Mouse (Mus musculus) midbrain, embryonic 11.5 days (tissue): ENCODE measurements at regions not wholly inside any gene's neighbourhood (a gene's known extent, or its start where the extent isn't known, plus 50 kb on each side); places are given as distances from the start of the nearest gene placed in this dataset.

ENCODE experiments used
- ATAC-seq: fragments of 200-750 bp; cut with Nextera tagmentation; 2 replicates; pipeline ENCODE4 v1.8.0; 2017; ENCODE audit warnings: moderate TSS enrichment, moderate library complexity; ENCODE audit not compliant: low FRiP score
- DNase-seq: peaks from one replicate; pipeline ENCODE4 v3.0.0; 2015; ENCODE audit warnings: low spot score; ENCODE audit errors: missing footprints
- H3K27ac ChIP-seq: fragments of 300-500 bp; sonication (generic); 2 replicates; pipeline ENCODE4 v1.5.1; 2014; ENCODE audit warnings: low read depth, low read length
- H3K27me3 ChIP-seq: fragments of 300-500 bp; sonication (generic); 2 replicates; pipeline ENCODE4 v1.6.1; 2014; ENCODE audit warnings: mild to moderate bottlenecking, low read length, moderate library complexity, mixed read lengths; ENCODE audit not compliant: control insufficient read depth, insufficient read depth
- H3K36me3 ChIP-seq: fragments of 300-500 bp; sonication (generic); 2 replicates; pipeline ENCODE4 v1.6.1; 2014; ENCODE audit warnings: mild to moderate bottlenecking, low read length, moderate library complexity, mixed read lengths; ENCODE audit not compliant: control insufficient read depth, insufficient read depth
- H3K4me1 ChIP-seq: fragments of 300-500 bp; sonication (generic); 2 replicates; pipeline ENCODE4 v1.6.1; 2014; ENCODE audit warnings: low read length; ENCODE audit not compliant: control insufficient read depth, insufficient read depth
- H3K4me2 ChIP-seq: fragments of 300-500 bp; sonication (generic); 2 replicates; pipeline ENCODE4 v1.6.1; 2014; ENCODE audit warnings: mild to moderate bottlenecking, moderate library complexity
- H3K4me3 ChIP-seq: fragments of 300-500 bp; sonication (generic); 2 replicates; pipeline ENCODE4 v1.5.1; 2014; ENCODE audit warnings: low read depth, low read length
- H3K9ac ChIP-seq: fragments of 300-500 bp; sonication (generic); 2 replicates; pipeline ENCODE4 v1.6.1; 2014; ENCODE audit warnings: low read length
- H3K9me3 ChIP-seq: fragments of 300-500 bp; sonication (generic); 2 replicates; pipeline ENCODE4 v1.6.1; 2016; ENCODE audit warnings: low read length; ENCODE audit not compliant: control insufficient read depth
- whole genome bisulfite sequencing: fragments of 180-500 bp; shearing (Covaris S2); extraction: QIAGEN DNeasy Blood & Tissue Kit; methylation state at CpG from one replicate; pipeline ENCODE4 v1.1.7; 2014; 5-methylcytosine and 5-hydroxymethylcytosine counted together

DNA sequence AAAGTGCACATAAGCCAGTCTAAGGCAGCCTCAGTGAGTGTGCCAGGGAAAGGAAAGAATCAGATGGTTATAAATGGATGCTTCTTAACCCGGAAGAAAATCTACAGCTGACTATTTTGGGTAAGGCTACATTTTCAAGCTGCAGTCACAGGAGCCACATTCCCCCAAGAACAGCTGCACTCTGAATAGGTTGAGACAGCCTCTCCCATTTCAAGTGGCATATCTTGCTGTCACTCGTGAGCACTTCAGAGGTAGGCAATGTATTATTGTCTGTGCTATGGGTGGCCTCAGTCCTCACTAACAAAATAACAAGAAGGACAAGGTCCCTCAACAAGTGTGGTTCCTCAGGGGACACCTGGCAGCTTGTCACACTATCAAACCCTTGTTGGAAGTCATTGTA lies 568.1 kb downstream of the Adgrl2 start:
- no peak for ATAC-seq
- H3K27me3 ChIP-seq = no peaks in the 10 kb centered on the region
- peaks cover 3% of the 10 kb centered on the region; the same call in 1 of the 2 replicates for H3K4me1 ChIP-seq
- H3K9me3 ChIP-seq = no peaks in the 10 kb centered on the region
- WGBS = 74% methylated on average over 2 of the region's 2 CpGs
- no peak for DNase-seq
- no peaks in the 10 kb centered on the region for H3K36me3 ChIP-seq
- no peak overlapping the region for H3K9ac ChIP-seq
- no peak overlapping the region for H3K4me3 ChIP-seq
- no peak overlapping the region for H3K27ac ChIP-seq
- H3K4me2 ChIP-seq = no peak overlapping the region

DNA sequence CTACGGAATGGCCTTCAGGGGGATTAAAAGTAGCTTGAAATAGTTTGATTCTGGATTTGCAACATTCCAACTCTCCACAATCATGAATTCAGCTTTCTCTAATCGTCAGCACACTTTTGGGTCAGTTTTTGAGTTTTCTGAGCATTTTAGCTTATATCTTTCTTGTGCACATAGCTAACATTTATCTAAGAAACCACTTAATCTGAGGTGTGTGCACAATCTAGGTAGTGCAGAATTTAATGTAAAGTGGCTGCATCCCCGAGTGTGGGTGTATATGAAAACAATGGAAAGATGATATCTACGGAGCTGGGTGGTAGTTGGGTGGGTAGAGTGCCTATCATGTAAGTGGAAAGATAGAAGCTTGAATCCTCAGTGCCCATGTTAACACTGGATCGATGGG lies 570.1 kb downstream of the Adgrl2 start:
- 91% methylated on average over 5 of the region's 5 CpGs for WGBS
- Histone ChIP-seq H3K4me3 (no peak overlapping the region), H3K4me2 (no peak overlapping the region), H3K4me1 (peaks cover 3% of the 10 kb centered on the region; the same call in 1 of the 2 replicates), H3K27ac (no peak overlapping the region), H3K9ac (no peak overlapping the region), H3K9me3 (no peaks in the 10 kb centered on the region), H3K27me3 (no peaks in the 10 kb centered on the region), H3K36me3 (no peaks in the 10 kb centered on the region)
- DNase-seq = no peak
- ATAC-seq = no peak

DNA sequence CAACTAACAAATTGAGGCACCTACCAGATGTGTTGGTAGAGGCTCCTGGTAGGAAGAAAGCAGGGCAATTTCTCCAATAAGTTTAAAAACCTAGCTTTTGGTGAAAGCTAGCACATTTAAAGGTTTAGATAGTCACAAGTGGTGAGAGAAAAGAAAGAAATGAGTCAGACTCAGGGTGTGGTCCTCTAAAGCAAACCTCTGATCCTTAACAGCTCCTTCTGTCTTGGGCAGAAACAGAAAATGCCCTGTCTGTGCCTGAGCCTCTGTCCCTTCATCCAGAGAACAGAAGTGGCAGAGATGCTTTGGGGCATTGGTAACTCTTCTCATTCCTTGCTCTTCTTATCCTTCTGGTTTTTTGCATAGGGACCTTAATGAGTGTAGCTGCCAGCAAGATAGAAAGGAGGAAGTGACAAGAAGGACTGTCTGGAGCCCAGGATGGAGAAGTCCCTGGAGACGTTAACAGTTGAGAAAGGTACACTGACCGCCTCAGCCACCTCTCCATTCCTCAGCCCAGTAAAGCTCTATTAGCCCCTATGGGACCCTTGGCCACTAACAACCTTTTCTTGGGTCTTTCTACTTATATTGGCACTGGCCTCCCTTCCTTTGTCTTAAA lies 570.8 kb downstream of the Adgrl2 start:
- ATAC-seq (no peak), DNase-seq (no peak)
- H3K4me3 ChIP-seq = no peak overlapping the region
- no peak overlapping the region for H3K4me2 ChIP-seq
- H3K9me3 ChIP-seq = no peaks in the 10 kb centered on the region
- H3K9ac ChIP-seq = no peak overlapping the region
- no peaks in the 10 kb centered on the region for H3K27me3 ChIP-seq
- 85% methylated on average over 2 of the region's 2 CpGs for WGBS
- peaks cover 3% of the 10 kb centered on the region; the same call in 1 of the 2 replicates for H3K4me1 ChIP-seq
- H3K36me3 ChIP-seq = no peaks in the 10 kb centered on the region
- H3K27ac ChIP-seq = no peak overlapping the region

DNA sequence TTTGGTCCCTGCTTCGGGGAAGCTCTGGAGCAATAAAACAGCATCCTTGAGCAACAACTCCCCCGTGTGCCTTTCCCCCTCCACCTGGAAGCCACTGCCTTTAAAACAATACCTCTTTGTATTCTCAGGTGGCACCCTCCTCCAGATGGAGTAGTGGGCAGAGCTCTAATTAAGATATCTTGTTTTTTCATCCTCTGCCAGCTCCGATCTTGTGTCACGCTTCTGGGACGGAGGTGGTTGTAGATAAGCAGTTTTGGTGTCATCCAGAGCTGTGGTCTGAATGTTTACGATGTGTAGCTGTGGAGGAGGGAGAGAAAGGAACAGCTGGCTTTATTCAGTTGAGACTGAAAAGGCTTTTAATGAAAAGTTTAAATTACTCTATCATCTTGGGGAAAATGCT lies 572.3 kb downstream of the Adgrl2 start:
- H3K4me2 ChIP-seq = no peak overlapping the region
- WGBS = 26% methylated on average over 6 of the region's 6 CpGs
- peaks cover 3% of the 10 kb centered on the region; the same call in 1 of the 2 replicates for H3K4me1 ChIP-seq
- H3K9ac ChIP-seq = no peak overlapping the region
- H3K4me3 ChIP-seq = no peak overlapping the region
- H3K36me3 ChIP-seq = no peaks in the 10 kb centered on the region
- DNase-seq (no peak), ATAC-seq (no peak)
- no peak overlapping the region for H3K27ac ChIP-seq
- no peaks in the 10 kb centered on the region for H3K27me3 ChIP-seq
- no peaks in the 10 kb centered on the region for H3K9me3 ChIP-seq

DNA sequence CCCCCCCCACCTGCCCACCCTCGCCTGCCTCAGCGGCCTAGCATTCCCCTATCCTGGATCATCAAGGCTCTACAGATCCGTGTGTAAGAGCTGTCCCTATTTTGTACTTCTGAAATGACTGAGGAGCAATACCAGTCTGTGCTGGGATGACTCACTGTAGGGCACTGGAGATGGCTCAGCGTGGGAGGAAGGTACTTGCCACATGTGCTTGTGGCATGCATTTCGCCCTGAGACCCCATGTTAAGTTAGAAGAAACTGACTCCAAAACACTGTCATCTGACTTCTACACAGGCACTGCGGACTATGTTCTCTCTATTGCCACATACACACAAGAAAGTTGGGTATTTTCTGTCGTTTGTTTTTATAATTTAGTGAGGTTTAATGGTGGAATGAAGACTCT lies 574.9 kb downstream of the Adgrl2 start:
- no peak for ATAC-seq
- 83% methylated on average over 7 of the region's 7 CpGs for WGBS

DNA sequence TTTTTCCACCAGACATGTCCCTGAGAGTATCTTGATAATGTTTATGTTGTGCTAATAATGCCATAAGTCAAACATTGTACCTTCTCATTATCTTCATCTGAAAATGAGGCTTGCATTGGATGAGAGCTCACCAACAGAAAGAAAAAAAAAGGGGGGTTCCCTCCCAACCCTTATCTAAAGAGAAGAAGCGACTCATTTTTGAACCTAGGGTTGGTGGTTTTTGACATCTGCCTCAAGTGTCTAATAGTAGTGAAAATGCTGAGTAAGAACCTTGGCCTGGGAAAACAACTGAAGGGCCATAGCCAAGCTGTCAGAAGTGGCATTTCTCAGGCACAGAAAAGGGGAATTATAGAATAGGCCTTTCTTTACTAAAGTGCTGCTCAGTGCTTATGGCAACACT lies 577.3 kb downstream of the Adgrl2 start:
- 86% methylated on average over 1 of the region's 1 CpGs for WGBS
- H3K4me2 ChIP-seq = no peak overlapping the region
- H3K4me3 ChIP-seq = no peak overlapping the region
- H3K4me1 ChIP-seq = peaks cover 2% of the 10 kb centered on the region; the same call in 1 of the 2 replicates
- H3K9ac ChIP-seq = no peak overlapping the region
- DNase-seq (no peak), ATAC-seq (no peak)
- H3K9me3 ChIP-seq = no peaks in the 10 kb centered on the region
- H3K27ac ChIP-seq = no peak overlapping the region
- H3K27me3 ChIP-seq = no peaks in the 10 kb centered on the region
- H3K36me3 ChIP-seq = no peaks in the 10 kb centered on the region

More for the DNA sequence above, 574.9 kb downstream of the Adgrl2 start:
- Histone ChIP-seq H3K4me1 (peaks cover 3% of the 10 kb centered on the region; the same call in 1 of the 2 replicates), H3K4me3 (no peak overlapping the region), H3K9me3 (no peaks in the 10 kb centered on the region), H3K36me3 (no peaks in the 10 kb centered on the region), H3K27ac (no peak overlapping the region), H3K9ac (no peak overlapping the region), H3K4me2 (no peak overlapping the region), H3K27me3 (no peaks in the 10 kb centered on the region)
- no peak for DNase-seq

DNA sequence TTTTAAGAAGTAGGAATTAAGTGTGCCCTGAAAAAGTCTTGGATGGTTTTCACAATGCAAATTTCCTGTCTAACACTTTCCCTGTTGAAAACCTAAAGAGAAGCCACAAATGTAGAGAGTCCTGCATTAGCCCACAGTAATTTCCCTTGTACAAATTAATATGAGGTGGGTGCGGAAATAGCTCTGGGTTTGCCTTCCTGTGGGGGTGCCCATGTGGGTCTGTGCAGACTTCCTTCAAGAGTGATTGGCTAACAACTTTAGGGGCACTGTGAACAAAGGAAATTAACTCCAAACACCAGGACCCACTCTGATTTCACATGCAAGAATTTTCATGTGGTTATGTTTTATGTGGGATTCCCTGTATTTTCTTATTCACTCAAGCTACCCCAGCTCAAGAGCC lies 578.2 kb downstream of the Adgrl2 start:
- Histone ChIP-seq H3K9ac (no peak overlapping the region), H3K4me3 (no peak overlapping the region), H3K4me2 (no peak overlapping the region), H3K27me3 (no peaks in the 10 kb centered on the region), H3K9me3 (no peaks in the 10 kb centered on the region), H3K4me1 (no peaks in the 10 kb centered on the region), H3K27ac (no peak overlapping the region), H3K36me3 (no peaks in the 10 kb centered on the region)
- WGBS = 89% methylated on average over 1 of the region's 1 CpGs
- no peak for ATAC-seq
- DNase-seq = no peak

DNA sequence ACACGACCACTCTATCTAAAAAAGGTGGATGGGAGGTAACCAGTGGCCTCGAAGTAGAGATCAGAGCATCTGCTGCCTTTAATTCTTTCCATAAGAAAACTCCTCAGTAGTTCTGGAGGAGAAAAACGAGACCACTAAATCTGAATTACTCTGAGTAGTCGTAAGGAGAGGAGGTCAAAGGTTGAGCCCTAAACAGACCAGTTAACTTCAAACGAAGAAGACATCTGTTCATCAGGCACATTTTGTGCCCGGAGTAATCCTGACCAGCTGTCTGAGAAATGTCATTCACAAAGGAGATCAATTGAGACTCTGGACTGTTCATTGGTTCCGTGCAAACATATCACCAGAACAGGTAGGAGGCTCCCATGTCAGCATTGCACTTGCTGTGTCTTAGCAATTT lies 592.0 kb downstream of the Adgrl2 start:
- no peaks in the 10 kb centered on the region for H3K36me3 ChIP-seq
- WGBS = 31% methylated on average over 7 of the region's 7 CpGs
- H3K9me3 ChIP-seq = no peaks in the 10 kb centered on the region
- no peaks in the 10 kb centered on the region for H3K4me1 ChIP-seq
- H3K9ac ChIP-seq = no peak overlapping the region
- no peak overlapping the region for H3K27ac ChIP-seq
- no peaks in the 10 kb centered on the region for H3K27me3 ChIP-seq
- no peak overlapping the region for H3K4me2 ChIP-seq
- no peak for DNase-seq
- ATAC-seq = peak; percentile 35; the same call in 1 of the 2 replicates
- no peak overlapping the region for H3K4me3 ChIP-seq

DNA sequence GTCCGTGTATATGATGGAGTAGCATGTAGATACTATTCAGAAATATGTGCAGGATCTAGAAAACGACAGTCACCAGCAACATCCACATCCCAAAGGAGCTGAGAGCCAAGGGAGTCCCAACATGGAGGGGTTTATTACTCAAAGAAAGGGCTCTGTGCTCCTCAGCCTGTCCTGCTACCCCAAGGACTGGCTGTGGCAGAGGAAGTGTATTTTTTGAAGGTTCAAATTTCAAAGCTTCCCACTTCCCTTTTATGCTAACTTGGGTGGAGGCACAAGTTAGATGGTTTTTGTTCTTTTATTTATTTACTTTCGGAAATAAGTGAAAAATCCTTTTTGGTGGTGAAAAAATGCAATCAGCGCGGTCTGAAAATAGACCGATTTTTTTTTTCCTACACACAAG lies 602.8 kb downstream of the Adgrl2 start:
- Histone ChIP-seq H3K27me3 (no peaks in the 10 kb centered on the region), H3K36me3 (no peaks in the 10 kb centered on the region), H3K27ac (no peak overlapping the region), H3K9me3 (no peaks in the 10 kb centered on the region), H3K4me1 (peaks cover 2% of the 10 kb centered on the region; the same call in 1 of the 2 replicates), H3K9ac (no peak overlapping the region), H3K4me2 (no peak overlapping the region), H3K4me3 (no peak overlapping the region)
- 77% methylated on average over 6 of the region's 6 CpGs for WGBS
- DNase-seq (no peak), ATAC-seq (no peak)
